Mouse (Mus musculus): ENCODE data around the gene Oosp1.

Oosp1 gene

DNA sequence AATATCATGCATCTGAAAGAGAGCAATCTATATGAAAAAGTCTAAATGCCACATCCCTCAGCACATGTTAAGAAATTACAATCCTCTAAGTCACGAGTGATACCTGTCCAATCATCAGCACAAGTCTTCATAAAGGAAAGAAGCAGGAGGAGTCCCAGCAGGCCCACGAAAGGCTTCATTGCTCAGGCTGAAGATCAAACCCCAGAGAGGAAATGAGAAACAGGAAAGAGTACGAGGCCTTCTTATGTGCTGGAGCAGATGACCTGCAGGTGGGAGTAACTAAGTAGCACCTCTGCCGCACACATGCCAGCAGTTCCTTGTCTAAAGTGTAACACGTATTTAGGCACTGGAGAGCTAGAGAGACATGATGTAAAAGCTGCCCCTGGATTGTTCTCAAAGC lies at the start of gene Oosp1:
Oosp1 (minus strand) TSS at position 312 of the 400 bp plus-strand sequence.
- no peak for DNase-seq

DNA sequence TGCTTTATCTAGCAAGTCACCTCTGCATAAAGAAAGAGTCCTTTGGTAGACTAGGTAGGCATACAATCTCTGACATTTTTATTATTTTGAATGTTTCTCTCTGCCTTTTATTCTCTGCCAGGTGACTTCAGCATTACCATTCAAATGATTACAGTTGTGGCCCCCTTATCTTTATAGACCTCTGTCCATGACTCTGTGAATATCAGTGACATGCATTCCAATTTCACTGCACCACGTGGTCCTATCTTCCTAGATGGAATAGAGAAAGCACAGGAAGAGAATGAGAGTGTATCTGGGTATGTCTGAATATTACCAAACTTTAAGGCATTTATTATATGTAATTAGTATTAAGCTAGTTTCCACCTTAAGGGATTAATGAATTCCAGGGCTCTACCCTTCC lies 45.5 kb upstream of the Oosp1 start:
- DNase-seq: no peak

GRCm38 (mm10) chr19:11730278-11730677 lies 39.3 kb upstream of the Oosp1 start:
- no peak for DNase-seq

- DNase-seq: no peak
Observed at GRCm38 (mm10) chr19:11727304-11727703, 36.4 kb upstream of the Oosp1 start.

DNA sequence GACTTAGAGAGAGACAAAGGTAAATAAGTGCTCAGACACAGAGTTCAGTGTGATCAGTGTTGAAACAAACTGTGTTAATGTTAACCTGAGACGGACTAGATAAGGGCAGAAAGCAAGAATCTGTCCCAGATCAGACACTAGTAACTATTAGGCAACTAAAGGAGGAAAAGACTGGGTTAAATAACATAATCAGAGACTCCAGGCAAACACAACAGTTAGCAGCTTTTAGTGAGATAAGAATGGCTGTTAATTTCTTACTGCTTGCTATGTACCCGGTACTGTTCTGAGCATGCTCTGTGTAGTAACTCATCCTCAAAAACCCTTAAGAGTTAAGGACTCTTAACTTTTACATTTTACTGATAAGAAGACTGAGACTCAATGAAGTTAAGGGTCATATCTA lies 35.0 kb upstream of the Oosp1 start:
- DNase-seq: no peak

- DNase-seq: no peak
Observed at GRCm38 (mm10) chr19:11724275-11724674, 33.3 kb upstream of the Oosp1 start.

DNA sequence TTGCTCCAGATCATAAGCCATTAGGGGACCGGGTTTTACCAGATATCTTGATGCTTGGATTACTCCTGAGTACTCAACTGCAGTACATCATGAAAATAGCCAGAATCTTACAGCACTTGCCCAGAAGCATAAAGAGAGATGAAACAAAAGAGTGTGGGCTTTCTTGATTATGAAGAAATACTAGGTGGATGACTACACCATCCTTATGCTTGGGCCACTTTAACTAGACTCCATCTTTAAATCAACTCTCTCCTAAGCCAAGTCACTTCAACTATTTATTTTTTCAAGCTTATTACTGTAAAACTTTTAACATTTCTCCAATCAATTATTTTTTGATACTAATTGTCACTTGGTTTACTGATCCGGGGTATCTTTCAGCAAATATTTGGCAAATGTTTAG lies 32.9 kb upstream of the Oosp1 start:
- DNase-seq: no peak

DNA sequence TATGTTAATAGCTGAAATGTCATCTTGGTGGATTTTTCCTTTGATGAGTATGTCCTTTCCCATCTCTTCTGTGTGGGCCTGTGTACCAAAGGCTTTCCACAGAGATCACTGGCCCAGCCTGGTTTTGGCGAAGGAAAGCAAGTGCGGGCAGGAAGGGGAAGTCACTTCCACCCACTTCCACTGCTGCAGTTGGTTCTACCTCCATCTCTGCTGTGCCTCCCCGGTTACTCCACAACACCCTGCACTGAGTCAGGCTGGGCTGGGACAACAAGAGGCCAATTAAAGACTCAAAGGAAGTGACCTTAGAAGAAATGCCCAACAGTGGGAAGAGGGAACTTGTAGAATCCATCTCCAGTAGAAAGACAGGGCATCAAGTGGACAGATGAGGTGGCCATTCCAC lies 29.1 kb upstream of the Oosp1 start:
- no peak for DNase-seq

GRCm38 (mm10) chr19:11712451-11712850 lies 21.5 kb upstream of the Oosp1 start:
- DNase-seq: no peak

- DNase-seq: no peak
Observed at GRCm38 (mm10) chr19:11698342-11698741, 7.4 kb upstream of the Oosp1 start.

DNA sequence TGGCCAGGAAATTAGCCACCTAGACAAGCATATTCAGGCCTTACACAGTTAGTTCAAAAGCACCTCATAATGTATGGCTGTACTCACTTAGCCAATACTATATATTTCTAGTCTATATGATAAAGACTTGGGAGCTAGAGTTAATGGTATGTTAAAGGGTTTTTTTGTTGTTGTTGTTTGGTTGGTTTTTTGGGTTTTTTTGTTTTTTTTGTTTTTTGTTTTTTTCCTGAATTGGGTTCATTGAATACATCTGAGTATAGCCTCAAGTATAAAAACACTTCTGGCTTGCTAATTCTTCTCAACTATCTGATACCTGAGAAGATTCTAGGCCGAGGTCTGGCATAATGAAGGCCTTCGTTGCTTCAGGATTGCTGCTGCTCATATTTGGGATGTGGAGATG lies 5.8 kb upstream of the Oosp1 start, which contains the start of gene Oosp3:
Oosp3 (plus strand) TSS at position 301 of the 400 bp plus-strand sequence.
- DNase-seq: no peak

- no peak for DNase-seq
Observed at GRCm38 (mm10) chr19:11691454-11691853, 504 bp upstream of the Oosp1 start.

DNA sequence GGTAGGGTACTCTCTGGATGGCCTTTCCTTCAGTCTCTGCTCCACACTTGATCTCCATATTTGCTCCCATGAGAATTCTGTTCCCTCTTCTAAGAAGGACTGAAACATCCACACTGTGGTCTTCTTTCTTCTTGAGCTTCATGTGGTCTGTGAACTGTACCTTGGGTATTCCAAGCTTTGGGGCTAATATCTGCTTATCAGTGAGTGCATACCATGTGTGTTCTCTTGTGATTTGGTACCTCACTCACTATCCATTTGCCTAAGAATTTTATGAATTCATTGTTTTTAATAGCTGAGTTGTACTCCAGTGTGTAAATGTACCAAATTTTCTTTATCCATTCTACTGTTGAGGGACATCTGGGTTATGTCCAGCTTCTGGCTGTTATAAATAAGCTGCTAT lies 29.4 kb downstream of the Oosp1 start:
- DNase-seq: no peak

- no peak for DNase-seq
Observed at GRCm38 (mm10) chr19:11660459-11660858, 30.5 kb downstream of the Oosp1 start, which contains the start of gene Oosp2. Oosp2 (minus strand) TSS chr19:11660559.

DNA sequence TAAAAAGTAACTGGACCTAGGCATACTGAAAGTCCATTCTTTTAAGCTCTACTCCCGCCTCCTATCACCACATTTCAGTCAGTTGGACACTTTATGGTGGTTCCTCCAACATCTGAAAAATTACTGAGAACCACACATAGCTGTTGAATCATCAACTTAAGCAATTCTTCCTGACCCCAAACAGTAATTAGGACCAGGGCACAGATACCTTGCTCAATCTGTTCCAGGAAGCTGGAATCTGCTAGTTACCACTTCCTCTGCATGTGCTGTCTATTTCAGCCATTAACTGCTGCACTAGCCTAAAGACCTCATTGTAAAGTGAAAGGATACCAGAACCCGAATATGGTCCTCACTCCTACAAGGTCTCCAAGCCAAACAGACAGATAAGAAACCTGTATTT lies 31.8 kb downstream of the Oosp1 start:
- DNase-seq: no peak

- DNase-seq: no peak
Observed at GRCm38 (mm10) chr19:11649564-11649963, 41.4 kb downstream of the Oosp1 start.

DNA sequence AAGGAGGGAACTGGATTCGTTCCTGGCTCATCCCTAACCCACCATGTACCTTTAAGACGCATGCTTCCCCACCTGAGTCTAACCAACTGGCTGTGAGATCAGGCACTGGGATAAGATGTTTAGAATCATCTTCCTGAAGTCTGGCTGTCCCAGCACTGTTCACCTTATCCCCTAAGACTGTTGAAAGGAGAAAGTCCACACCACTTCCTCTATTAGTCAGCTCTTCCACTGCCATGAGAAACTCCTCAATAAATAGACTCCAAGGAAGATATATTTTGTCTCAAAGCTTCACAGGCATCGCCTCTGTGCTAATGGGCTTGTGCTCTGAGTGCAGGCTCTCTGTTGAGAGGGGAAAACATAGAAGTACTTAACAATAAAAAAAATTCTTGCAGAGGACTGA lies 44.8 kb downstream of the Oosp1 start:
- DNase-seq: no peak

DNA sequence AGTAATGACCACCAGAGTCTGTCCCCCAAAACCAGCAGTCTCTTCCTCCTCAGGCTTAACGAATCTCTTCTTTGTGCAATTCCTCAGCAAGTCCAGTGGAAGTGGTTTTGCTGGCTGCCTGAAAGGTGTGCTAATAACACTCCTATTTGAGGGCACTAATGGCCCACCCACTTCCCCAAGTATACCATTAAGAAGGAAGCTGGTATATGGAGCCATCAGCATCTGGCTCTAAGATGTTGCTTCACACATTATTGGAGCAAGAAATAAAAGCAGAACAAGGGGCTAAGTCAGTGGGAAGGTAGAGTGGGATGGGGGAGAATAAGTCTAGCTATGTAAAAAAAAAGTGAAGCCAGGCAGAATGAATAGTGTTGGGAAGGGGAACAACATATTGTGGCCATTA lies 50.2 kb downstream of the Oosp1 start, which contains the start of gene Ms4a3:
Ms4a3 (minus strand) TSS at position 120 of the 400 bp plus-strand sequence.
- no peak for DNase-seq

DNA sequence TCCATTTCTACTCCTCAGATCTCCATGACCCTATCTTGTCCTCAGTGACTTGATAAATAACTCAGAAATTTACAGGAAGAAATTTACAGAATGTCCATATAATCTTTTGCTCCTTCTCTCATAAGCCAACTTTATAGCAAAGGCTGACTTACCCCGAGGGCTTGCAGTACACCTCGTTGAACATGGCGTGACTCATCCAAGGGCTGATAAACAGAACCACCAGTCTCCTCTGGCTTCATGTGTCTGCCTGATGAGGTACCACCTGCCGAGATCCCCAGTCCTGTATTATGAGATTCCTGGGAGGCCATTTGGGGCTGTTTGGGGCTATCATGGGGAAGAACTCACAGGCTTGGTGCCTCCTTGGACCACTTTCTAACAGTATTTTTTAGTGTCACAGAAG lies 51.9 kb downstream of the Oosp1 start:
- no peak for DNase-seq

DNA sequence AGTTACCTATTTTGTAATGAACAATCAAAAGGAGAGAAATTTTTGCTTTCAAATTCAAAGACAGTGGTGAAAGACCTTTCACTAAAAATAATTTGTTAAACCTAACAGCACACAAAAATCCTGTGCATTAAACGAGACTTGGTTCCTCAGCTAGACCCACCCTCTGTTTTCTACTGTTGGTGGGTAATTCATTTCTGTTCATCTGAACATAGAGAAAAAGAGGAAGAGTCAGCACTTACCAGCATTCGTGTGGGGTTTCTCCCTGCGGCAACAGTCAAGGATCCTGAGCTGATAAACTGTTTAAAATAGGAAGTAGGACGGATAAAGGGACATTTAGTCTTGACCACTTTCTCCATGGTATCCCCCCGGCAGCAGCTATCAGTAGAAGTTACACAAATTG lies 55.4 kb downstream of the Oosp1 start:
- no peak for DNase-seq

DNA sequence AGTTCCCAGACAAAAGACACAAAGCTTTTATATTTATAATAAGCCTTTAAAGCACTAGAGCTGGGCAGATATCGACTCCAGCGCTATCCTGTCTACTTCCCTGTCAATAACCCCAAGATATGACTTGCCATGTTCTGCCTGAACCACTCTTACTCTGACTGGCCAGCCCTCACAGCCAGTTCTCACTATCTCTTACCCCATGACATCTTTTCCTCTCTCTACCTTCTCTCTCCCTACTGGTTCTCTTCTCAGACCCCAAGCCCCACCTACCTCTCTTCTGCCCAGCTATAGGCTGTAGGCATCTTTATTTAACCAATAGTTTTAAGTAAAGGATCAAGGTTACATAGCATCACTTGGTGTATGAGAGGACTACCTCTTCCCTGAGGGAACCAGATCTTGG lies 56.6 kb downstream of the Oosp1 start:
- no peak for DNase-seq

- no peak for DNase-seq
Observed at GRCm38 (mm10) chr19:11633732-11634131, 57.2 kb downstream of the Oosp1 start.

- DNase-seq: no peak
Observed at GRCm38 (mm10) chr19:11625231-11625630, 65.7 kb downstream of the Oosp1 start.

DNA sequence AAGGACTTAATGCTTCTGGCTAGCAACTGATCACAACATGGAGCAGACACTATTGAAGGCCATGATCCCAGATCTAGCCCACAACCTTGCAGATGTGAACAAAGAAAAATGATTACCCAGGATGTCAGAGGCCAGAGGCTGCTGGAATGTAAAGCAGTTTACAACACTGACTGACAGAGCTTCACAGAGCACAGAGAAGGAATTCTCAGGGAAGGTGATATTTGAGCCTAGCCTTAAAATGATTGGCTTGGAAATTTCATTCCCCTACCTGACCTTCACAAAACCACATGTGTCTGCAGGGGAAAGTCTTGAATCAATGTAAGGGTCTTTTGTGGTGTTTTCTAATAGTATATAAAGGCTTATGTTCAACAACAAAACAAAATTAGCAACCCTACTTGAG lies 66.2 kb downstream of the Oosp1 start:
- DNase-seq: no peak

DNA sequence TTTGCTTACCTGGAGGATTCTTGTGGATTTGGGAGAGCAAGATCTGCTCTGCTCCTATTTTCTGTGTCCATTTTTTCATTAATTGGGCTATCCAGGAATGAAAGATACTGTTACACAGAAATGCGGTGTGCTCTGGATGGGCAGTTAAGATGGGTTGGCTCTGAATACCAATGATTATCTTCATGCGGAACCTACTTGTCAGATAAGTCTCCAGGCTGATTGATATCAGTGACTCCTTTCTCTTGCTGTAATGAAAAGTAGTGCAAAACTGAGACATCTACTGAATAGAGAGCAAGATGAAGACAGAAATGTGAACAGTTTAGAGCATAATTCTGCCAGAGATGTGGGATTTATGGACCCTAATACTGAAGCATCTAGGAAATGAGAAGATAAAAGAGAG lies 67.4 kb downstream of the Oosp1 start, which contains the start of gene Ms4a2:
Ms4a2 (minus strand) TSS at position 169 of the 400 bp plus-strand sequence.
- no peak for DNase-seq

DNA sequence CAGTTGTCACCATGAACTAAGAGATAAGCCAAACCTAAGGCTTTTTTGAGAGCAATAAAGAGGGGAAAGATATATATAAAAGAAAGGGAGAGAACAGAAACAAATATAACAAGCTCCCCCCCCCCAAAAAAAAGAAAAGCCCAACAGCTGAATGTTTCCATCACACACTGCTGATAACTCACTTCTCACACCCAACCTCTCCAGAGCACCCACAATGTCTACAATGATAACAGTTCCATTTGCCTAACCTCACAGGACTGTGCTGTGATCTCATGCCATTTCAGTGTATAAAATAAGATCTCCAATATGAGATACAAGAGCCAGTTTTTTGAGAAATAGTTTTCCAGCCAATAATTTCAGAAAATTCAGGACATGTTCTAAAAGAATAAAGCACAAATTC lies 73.0 kb downstream of the Oosp1 start:
- DNase-seq: no peak
